19 mouse cellular contexts compared by ENCODE assay signal in genomic region chr4:139240334-139240733, GRCm38 (mm10). TPM values are rescaled to one million over a fixed set of nuclear protein-coding genes. Genes with fewer than 3 reads are reported as not detected.
DNase-seq lines count a peak whose midpoint lies in the region; ATAC-seq and TF ChIP-seq lines count a peak whose summit lies in the region.
"Had no signal": no experiment of that assay in that cellular context is flagged by ENCODE, and none has a peak within 500 bp of the region (broad histone marks: within the 10 kb centered on the region; RNA-seq: fewer than 3 reads in every experiment).

No protein-coding gene starts in this region.

- H3K4me3 ChIP-seq in hindbrain, postnatal 0 days (ENCODE audit: low read length): no peak overlapping the region
- H3K4me3 ChIP-seq in hindbrain, embryonic 13.5 days: no peak overlapping the region
- H3K4me3 ChIP-seq in limb, embryonic 13.5 days: no peak overlapping the region
- H3K4me3 ChIP-seq: neural tube, embryonic 13.5 days had no signal

- TF ChIP-seq CTCF in hindbrain, postnatal 0 days (IDR thresholded peaks at IDR 0.05; ENCODE audit: low read depth): 0 out of 2 replicates have a peak, but pooled peaks have one; percentile 1

- no peaks in the 10 kb centered on the region for H3K9me3 ChIP-seq in hindbrain, postnatal 0 days (ENCODE audit: low read length)
- H3K9me3 ChIP-seq in hindbrain, embryonic 13.5 days: no peaks in the 10 kb centered on the region
- H3K9me3 ChIP-seq in limb, embryonic 13.5 days: no peaks in the 10 kb centered on the region
- H3K9me3 ChIP-seq: neural tube, embryonic 13.5 days had no signal

- peaks cover 11% of the 10 kb centered on the region; the same call in 1 of the 2 replicates for H3K36me3 ChIP-seq in hindbrain, postnatal 0 days (ENCODE audit: insufficient read depth, low read length)
- peaks cover 32% of the 10 kb centered on the region for H3K36me3 ChIP-seq in hindbrain, embryonic 13.5 days
- H3K36me3 ChIP-seq in limb, embryonic 13.5 days: peaks cover 43% of the 10 kb centered on the region

- H3K4me2 ChIP-seq in hindbrain, postnatal 0 days (ENCODE audit: low read depth, low read length): no peak overlapping the region
- no peak overlapping the region for H3K4me2 ChIP-seq in hindbrain, embryonic 13.5 days
- H3K4me2 ChIP-seq in limb, embryonic 13.5 days (replicated peaks): no peak overlapping the region
- H3K4me2 ChIP-seq: neural tube, embryonic 13.5 days had no signal

- H3K27me3 ChIP-seq in hindbrain, postnatal 0 days (ENCODE audit: insufficient read depth, low read length): no peaks in the 10 kb centered on the region
- H3K27me3 ChIP-seq in hindbrain, embryonic 13.5 days: no peaks in the 10 kb centered on the region
- H3K27me3 ChIP-seq in limb, embryonic 13.5 days: no peaks in the 10 kb centered on the region
- H3K27me3 ChIP-seq: neural tube, embryonic 13.5 days had no signal

- ATAC-seq in hindbrain, postnatal 0 days: no peak
- no peak for ATAC-seq in hindbrain, embryonic 13.5 days (ENCODE audit: low FRiP score)
- ATAC-seq in limb, embryonic 13.5 days (ENCODE audit: low FRiP score, low read depth): no peak
- ATAC-seq in erythroid progenitor cell, adult 5-6 weeks (replicated peaks; ENCODE audit: low FRiP score, poor library complexity, severe bottlenecking): no peak
- ATAC-seq in megakaryocyte, adult 5-6 weeks (ENCODE audit: poor library complexity, severe bottlenecking): no peak
- ATAC-seq: forebrain, embryonic 16.5 days; hindbrain, embryonic 16.5 days; midbrain, embryonic 16.5 days had no signal

- peak; percentile 37 for DNase-seq in hindbrain, postnatal 0 days (ENCODE audit: low spot score)
- DNase-seq in 416B (ENCODE audit: low read depth): peak; percentile 82
- DNase-seq in NIH3T3 (ENCODE audit: low read depth): peak; percentile 91
- DNase-seq in urinary bladder, adult 18-20 months (ENCODE audit: low spot score in 2 of 2): no peak
- DNase-seq: adrenal gland, adult 8-10 months; cerebellum, adult 8-10 months; gastrocnemius, postnatal 14 days; right cerebral cortex, adult 18-20 months; spleen, adult 18-20 months had no signal

- H3K4me1 ChIP-seq in hindbrain, postnatal 0 days (ENCODE audit: insufficient read depth, low read length): peaks cover 10% of the 10 kb centered on the region; the same call in 1 of the 2 replicates
- peaks cover 39% of the 10 kb centered on the region for H3K4me1 ChIP-seq in hindbrain, embryonic 13.5 days (replicated peaks)
- peaks cover 92% of the 10 kb centered on the region for H3K4me1 ChIP-seq in limb, embryonic 13.5 days

- H3K9ac ChIP-seq in hindbrain, postnatal 0 days (replicated peaks; ENCODE audit: low read length): no peak overlapping the region
- H3K9ac ChIP-seq in hindbrain, embryonic 13.5 days: no peak overlapping the region
- no peak overlapping the region; the same call in 1 of the 2 replicates for H3K9ac ChIP-seq in limb, embryonic 13.5 days
- H3K9ac ChIP-seq: liver, embryonic 14.5 days; neural tube, embryonic 13.5 days had no signal

- no peak overlapping the region for H3K27ac ChIP-seq in hindbrain, postnatal 0 days
- no peak overlapping the region for H3K27ac ChIP-seq in hindbrain, embryonic 13.5 days
- peak overlapping the region; percentile 23; the same call in 1 of the 2 replicates for H3K27ac ChIP-seq in limb, embryonic 13.5 days
- H3K27ac ChIP-seq: liver, embryonic 14.5 days; macrophage; neural tube, embryonic 13.5 days had no signal

- 76% methylated on average over 6 of the region's 6 CpGs for WGBS in hindbrain, postnatal 0 days
- 69% methylated on average over 6 of the region's 6 CpGs for WGBS in hindbrain, embryonic 13.5 days
- 56% methylated on average over 6 of the region's 6 CpGs for WGBS in limb, embryonic 13.5 days

RNA-seq across cellular contexts. Expression of gene Capzb, which starts 47.6 kb away (rescaled TPM):
- 86.6 and 88.5 TPM in 2 replicates for total RNA-seq in hindbrain, postnatal 0 days (2014; rRNA removed)
- 310 and 315 TPM in 2 replicates for polyA plus RNA-seq in hindbrain, postnatal 0 days (2015; fragmentation: Nextera tagmentation; extraction: Ambion mirVana)
- 340 and 343 TPM in 2 replicates for polyA plus RNA-seq in hindbrain, embryonic 13.5 days (2015; fragmentation: Nextera tagmentation; extraction: Ambion mirVana)
- 396 and 406 TPM in 2 replicates for polyA plus RNA-seq in limb, embryonic 13.5 days (2015; fragmentation: Nextera tagmentation; extraction: Ambion mirVana)
- total RNA-seq in erythroid progenitor cell, adult 5-6 weeks (2015; ENCODE audit: low replicate concordance): 94.3 and 141 TPM in 2 replicates
- total RNA-seq in erythroid progenitor cell, adult 5-6 weeks (2017; ENCODE audit: low replicate concordance): 29.4 and 35.6 TPM in 2 replicates
- 683 and 689 TPM in 2 replicates for total RNA-seq in megakaryocyte, adult 5-6 weeks (2015)
- 251 and 275 TPM in 2 replicates for total RNA-seq in megakaryocyte, adult 5-6 weeks (2017)

Comparison
In these comparisons a context has a peak if more than half of its experiments do, and no peak if none do; other contexts are left out.
1. DNase-seq: peak in hindbrain, postnatal 0 days (single experiment), 416B (single experiment) and NIH3T3 (single experiment); none in urinary bladder, adult 18-20 months (0 of 2).